7 mouse cellular contexts compared by ENCODE assay signal in genomic region chr5:143047586-143047985, GRCm38 (mm10).
DNase-seq lines count a peak whose midpoint lies in the region; ATAC-seq and TF ChIP-seq lines count a peak whose summit lies in the region.

No protein-coding gene starts in this region.

- TF ChIP-seq CTCF in kidney, postnatal 0 days (IDR thresholded peaks at IDR 0.05; ENCODE audit: low read depth), result no peak

- no peak for DNase-seq in kidney, postnatal 0 days (ENCODE audit: low spot score)
- no peak for DNase-seq in kidney, postnatal 14 days
- no peak for DNase-seq in embryonic facial prominence, embryonic 14.5 days (ENCODE audit: low spot score)
- no peak for DNase-seq in embryo, embryonic 10 days (ENCODE audit: low spot score)
- no peak for DNase-seq in thymus, postnatal 36 days

- H3K9me3 ChIP-seq in kidney, postnatal 0 days (replicated peaks; ENCODE audit: low read length), result no peaks in the 10 kb centered on the region
- no peaks in the 10 kb centered on the region for H3K9me3 ChIP-seq in embryonic facial prominence, embryonic 14.5 days (ENCODE audit: control insufficient read depth, low read length)
- H3K9me3 ChIP-seq in hindbrain, embryonic 16.5 days (ENCODE audit: control insufficient read depth, low read length), result no peaks in the 10 kb centered on the region
- H3K9me3 ChIP-seq in neural tube, embryonic 13.5 days, result no peaks in the 10 kb centered on the region

- peaks cover 8% of the 10 kb centered on the region; the same call in 1 of the 2 replicates for H3K4me1 ChIP-seq in kidney, postnatal 0 days (replicated peaks; ENCODE audit: insufficient read depth, low read length)
- H3K4me1 ChIP-seq in embryonic facial prominence, embryonic 14.5 days (ENCODE audit: control insufficient read depth, insufficient read depth, low read length), result peaks cover 19% of the 10 kb centered on the region
- peaks cover 20% of the 10 kb centered on the region for H3K4me1 ChIP-seq in hindbrain, embryonic 16.5 days (ENCODE audit: control insufficient read depth, insufficient read depth, low read depth, low read length)
- H3K4me1 ChIP-seq in neural tube, embryonic 13.5 days (replicated peaks), result peaks cover 47% of the 10 kb centered on the region

- H3K9ac ChIP-seq in kidney, postnatal 0 days (ENCODE audit: low read depth, low read length), result no peak overlapping the region
- H3K9ac ChIP-seq in embryonic facial prominence, embryonic 14.5 days (ENCODE audit: low read depth, low read length), result no peak overlapping the region
- H3K9ac ChIP-seq in hindbrain, embryonic 16.5 days (ENCODE audit: low read depth, low read length), result no peak overlapping the region
- 0 out of 2 replicates have a peak overlapping the region, but pooled peaks have one; percentile 56 for H3K9ac ChIP-seq in neural tube, embryonic 13.5 days

- 85% methylated on average over 1 of the region's 1 CpGs for WGBS in kidney, postnatal 0 days
- 96% methylated on average over 1 of the region's 1 CpGs for WGBS in embryonic facial prominence, embryonic 14.5 days
- 100% methylated on average over 1 of the region's 1 CpGs for WGBS in hindbrain, embryonic 16.5 days
- WGBS in neural tube, embryonic 13.5 days, result 95% methylated on average over 1 of the region's 1 CpGs

- 0 out of 2 replicates have a peak, but pooled peaks cover 9% of the 10 kb centered on the region for H3K36me3 ChIP-seq in kidney, postnatal 0 days (ENCODE audit: insufficient read depth, low read length)
- H3K36me3 ChIP-seq in embryonic facial prominence, embryonic 14.5 days (ENCODE audit: control insufficient read depth, insufficient read depth, low read length), result peaks cover 32% of the 10 kb centered on the region
- H3K36me3 ChIP-seq in hindbrain, embryonic 16.5 days (ENCODE audit: control insufficient read depth, insufficient read depth, low read length), result no peaks in the 10 kb centered on the region
- H3K36me3 ChIP-seq in neural tube, embryonic 13.5 days, result peaks cover 4% of the 10 kb centered on the region

- no peak for ATAC-seq in kidney, postnatal 0 days (replicated peaks; ENCODE audit: low FRiP score, low read depth)
- ATAC-seq in embryonic facial prominence, embryonic 14.5 days (ENCODE audit: low read depth), result no peak
- no peak for ATAC-seq in hindbrain, embryonic 16.5 days
- ATAC-seq in neural tube, embryonic 13.5 days (ENCODE audit: low read depth), result no peak

- peak overlapping the region; percentile 77 for H3K27ac ChIP-seq in kidney, postnatal 0 days
- peak overlapping the region; percentile 84 for H3K27ac ChIP-seq in embryonic facial prominence, embryonic 14.5 days (replicated peaks; ENCODE audit: low read depth, low read length)
- H3K27ac ChIP-seq in hindbrain, embryonic 16.5 days (ENCODE audit: low read depth, low read length), result peak overlapping the region; percentile 70; the same call in 1 of the 2 replicates
- peak overlapping the region; percentile 92 for H3K27ac ChIP-seq in neural tube, embryonic 13.5 days (replicated peaks)

- no peak overlapping the region for H3K4me3 ChIP-seq in kidney, postnatal 0 days (replicated peaks; ENCODE audit: low read depth, low read length)
- no peak overlapping the region for H3K4me3 ChIP-seq in embryonic facial prominence, embryonic 14.5 days (ENCODE audit: low read depth, low read length)
- no peak overlapping the region for H3K4me3 ChIP-seq in hindbrain, embryonic 16.5 days (ENCODE audit: low read length)
- H3K4me3 ChIP-seq in neural tube, embryonic 13.5 days, result no peak overlapping the region

- no peaks in the 10 kb centered on the region for H3K27me3 ChIP-seq in kidney, postnatal 0 days (ENCODE audit: insufficient read depth, low read length)
- H3K27me3 ChIP-seq in embryonic facial prominence, embryonic 14.5 days (replicated peaks; ENCODE audit: control insufficient read depth, insufficient read depth, low read length), result no peaks in the 10 kb centered on the region
- H3K27me3 ChIP-seq in hindbrain, embryonic 16.5 days (replicated peaks; ENCODE audit: control insufficient read depth, insufficient read depth, low read length), result no peaks in the 10 kb centered on the region
- H3K27me3 ChIP-seq in neural tube, embryonic 13.5 days, result no peaks in the 10 kb centered on the region

- H3K4me2 ChIP-seq in kidney, postnatal 0 days (ENCODE audit: low read length), result no peak overlapping the region
- no peak overlapping the region for H3K4me2 ChIP-seq in embryonic facial prominence, embryonic 14.5 days (ENCODE audit: low read depth, low read length)
- H3K4me2 ChIP-seq in hindbrain, embryonic 16.5 days (ENCODE audit: low read length), result no peak overlapping the region
- H3K4me2 ChIP-seq in neural tube, embryonic 13.5 days, result no peak overlapping the region
